Mouse (Mus musculus): Measurements from ENCODE around the gene Pth2. TPM values are rescaled to one million over a fixed set of nuclear protein-coding genes. Genes with fewer than 3 reads are reported as not detected.

Pth2 gene
- polyA plus RNA-seq, 1 experiment from 2014 or later = not detected

GRCm38 (mm10) chr7:45211851-45212251 is 31.1 kb downstream of the Pth2 start, which contains the start of gene Dkkl1:
Dkkl1 (minus strand) TSS chr7:45212147.
- peak within 1 kb of the TSS; percentile 33; the same call in 1 of the 2 replicates for H3K27ac ChIP-seq (replicated peaks)
- no peaks in the 10 kb centered on the region for H3K9me3 ChIP-seq
- no peak for ATAC-seq (replicated peaks)
- no peak within 1 kb of the TSS for H3K4me3 ChIP-seq
- no peak within 1 kb of the TSS for H3K9ac ChIP-seq (replicated peaks)
- WGBS = 9% methylated on average over 17 of the region's 17 CpGs
- H3K27me3 ChIP-seq = peaks cover 22% of the 10 kb centered on the region
- no peak within 1 kb of the TSS for H3K4me2 ChIP-seq (replicated peaks)
- H3K36me3 ChIP-seq = no peaks in the 10 kb centered on the region
- peaks cover 15% of the 10 kb centered on the region for H3K4me1 ChIP-seq

- Histone ChIP-seq H3K9ac (replicated peaks) (no peak overlapping the region), H3K36me3 (no peaks in the 10 kb centered on the region), H3K27me3 (peaks cover 22% of the 10 kb centered on the region), H3K4me1 (peaks cover 20% of the 10 kb centered on the region), H3K27ac (replicated peaks) (no peak overlapping the region), H3K4me3 (no peak overlapping the region), H3K4me2 (replicated peaks) (no peak overlapping the region), H3K9me3 (no peaks in the 10 kb centered on the region)
- ATAC-seq (replicated peaks) = no peak
- 86% methylated on average over 7 of the region's 7 CpGs for WGBS
Observed at GRCm38 (mm10) chr7:45212356-45212755, 31.6 kb downstream of the Pth2 start.

GRCm38 (mm10) chr7:45213708-45214107 is 32.9 kb downstream of the Pth2 start:
- ATAC-seq (replicated peaks) = no peak
- Histone ChIP-seq H3K4me2 (replicated peaks) (no peak overlapping the region), H3K27me3 (peaks cover 22% of the 10 kb centered on the region), H3K36me3 (no peaks in the 10 kb centered on the region), H3K4me1 (peaks cover 26% of the 10 kb centered on the region), H3K4me3 (no peak overlapping the region), H3K9me3 (no peaks in the 10 kb centered on the region), H3K27ac (replicated peaks) (peak overlapping the region; percentile 33), H3K9ac (replicated peaks) (no peak overlapping the region)
- WGBS = 68% methylated on average over 5 of the region's 5 CpGs

- Histone ChIP-seq H3K9ac (replicated peaks) (peak within 1 kb of the TSS; percentile 72), H3K36me3 (peaks cover 6% of the 10 kb centered on the region; the same call in 1 of the 2 replicates), H3K4me3 (peak within 1 kb of the TSS; percentile 52), H3K4me1 (peaks cover 29% of the 10 kb centered on the region), H3K9me3 (no peaks in the 10 kb centered on the region), H3K4me2 (replicated peaks) (peak within 1 kb of the TSS; percentile 91), H3K27ac (replicated peaks) (peak within 1 kb of the TSS; percentile 78), H3K27me3 (peaks cover 13% of the 10 kb centered on the region; the same call in 1 of the 2 replicates)
- peak; percentile 39; the same call in 1 of the 2 replicates for ATAC-seq (replicated peaks)
- 2% methylated on average over 54 of the region's 55 CpGs for WGBS
Observed at GRCm38 (mm10) chr7:45215673-45216441, 35.1 kb downstream of the Pth2 start, which contains the start of gene Tead2. Tead2 (plus strand) TSS chr7:45215753.

GRCm38 (mm10) chr7:45216442-45217183 is 35.8 kb downstream of the Pth2 start:
- H3K9me3 ChIP-seq = no peaks in the 10 kb centered on the region
- peaks cover 6% of the 10 kb centered on the region; the same call in 1 of the 2 replicates for H3K36me3 ChIP-seq
- WGBS = under 1% methylated on average over 13 of the region's 13 CpGs
- peaks cover 29% of the 10 kb centered on the region for H3K4me1 ChIP-seq
- H3K27ac ChIP-seq (replicated peaks) = peak overlapping the region; percentile 78
- peaks cover 5% of the 10 kb centered on the region; the same call in 1 of the 2 replicates for H3K27me3 ChIP-seq
- peak overlapping the region; percentile 52 for H3K4me3 ChIP-seq
- H3K4me2 ChIP-seq (replicated peaks) = peak overlapping the region; percentile 91
- H3K9ac ChIP-seq (replicated peaks) = peak overlapping the region; percentile 72
- ATAC-seq (replicated peaks) = peak; percentile 80

GRCm38 (mm10) chr7:45221680-45222079 is 40.9 kb downstream of the Pth2 start:
- no peaks in the 10 kb centered on the region for H3K9me3 ChIP-seq
- H3K27me3 ChIP-seq = no peaks in the 10 kb centered on the region
- ATAC-seq (replicated peaks) = no peak
- peaks cover 16% of the 10 kb centered on the region for H3K4me1 ChIP-seq
- H3K9ac ChIP-seq (replicated peaks) = no peak overlapping the region
- 87% methylated on average over 2 of the region's 2 CpGs for WGBS
- peaks cover 18% of the 10 kb centered on the region for H3K36me3 ChIP-seq
- no peak overlapping the region for H3K27ac ChIP-seq (replicated peaks)
- H3K4me3 ChIP-seq = no peak overlapping the region
- no peak overlapping the region for H3K4me2 ChIP-seq (replicated peaks)

- ATAC-seq (replicated peaks) = no peak
- no peaks in the 10 kb centered on the region for H3K4me1 ChIP-seq
- no peak overlapping the region for H3K4me2 ChIP-seq (replicated peaks)
- 88% methylated on average over 7 of the region's 7 CpGs for WGBS
- no peaks in the 10 kb centered on the region for H3K9me3 ChIP-seq
- no peak overlapping the region for H3K4me3 ChIP-seq
- H3K27me3 ChIP-seq = no peaks in the 10 kb centered on the region
- no peak overlapping the region for H3K9ac ChIP-seq (replicated peaks)
- peaks cover 32% of the 10 kb centered on the region for H3K36me3 ChIP-seq
- H3K27ac ChIP-seq (replicated peaks) = no peak overlapping the region
Observed at GRCm38 (mm10) chr7:45224826-45225225, 44.0 kb downstream of the Pth2 start.

GRCm38 (mm10) chr7:45226421-45226820 is 45.6 kb downstream of the Pth2 start:
- 97% methylated on average over 5 of the region's 5 CpGs for WGBS
- no peak for ATAC-seq (replicated peaks)

GRCm38 (mm10) chr7:45228548-45228947 is 47.8 kb downstream of the Pth2 start:
- ATAC-seq (replicated peaks) = no peak
- 96% methylated on average over 18 of the region's 18 CpGs for WGBS
- H3K4me3 ChIP-seq = no peak overlapping the region
- H3K27ac ChIP-seq (replicated peaks) = no peak overlapping the region
- H3K4me1 ChIP-seq = peaks cover 8% of the 10 kb centered on the region
- no peaks in the 10 kb centered on the region for H3K27me3 ChIP-seq
- H3K36me3 ChIP-seq = peaks cover 28% of the 10 kb centered on the region
- no peak overlapping the region for H3K9ac ChIP-seq (replicated peaks)
- H3K9me3 ChIP-seq = no peaks in the 10 kb centered on the region
- no peak overlapping the region for H3K4me2 ChIP-seq (replicated peaks)

More at GRCm38 (mm10) chr7:45226421-45226820, 45.6 kb downstream of the Pth2 start:
- Histone ChIP-seq H3K4me1 (no peaks in the 10 kb centered on the region), H3K4me3 (no peak overlapping the region), H3K27ac (replicated peaks) (no peak overlapping the region), H3K9ac (replicated peaks) (no peak overlapping the region), H3K27me3 (no peaks in the 10 kb centered on the region), H3K36me3 (peaks cover 26% of the 10 kb centered on the region), H3K4me2 (replicated peaks) (no peak overlapping the region), H3K9me3 (no peaks in the 10 kb centered on the region)

- Histone ChIP-seq H3K4me2 (replicated peaks) (no peak overlapping the region), H3K27ac (replicated peaks) (no peak overlapping the region), H3K4me3 (no peak overlapping the region), H3K4me1 (peaks cover 13% of the 10 kb centered on the region), H3K36me3 (peaks cover 25% of the 10 kb centered on the region), H3K9me3 (no peaks in the 10 kb centered on the region), H3K27me3 (no peaks in the 10 kb centered on the region), H3K9ac (replicated peaks) (no peak overlapping the region)
- WGBS = 94% methylated on average over 8 of the region's 8 CpGs
- no peak for ATAC-seq (replicated peaks)
Observed at GRCm38 (mm10) chr7:45229046-45229445, 48.3 kb downstream of the Pth2 start.

GRCm38 (mm10) chr7:45229459-45230203 is 48.8 kb downstream of the Pth2 start:
- no peak overlapping the region for H3K4me2 ChIP-seq (replicated peaks)
- no peak overlapping the region for H3K9ac ChIP-seq (replicated peaks)
- no peak overlapping the region for H3K4me3 ChIP-seq
- H3K36me3 ChIP-seq = peaks cover 23% of the 10 kb centered on the region
- H3K27me3 ChIP-seq = no peaks in the 10 kb centered on the region
- 89% methylated on average over 7 of the region's 7 CpGs for WGBS
- H3K9me3 ChIP-seq = no peaks in the 10 kb centered on the region
- H3K27ac ChIP-seq (replicated peaks) = no peak overlapping the region
- no peak for ATAC-seq (replicated peaks)
- peaks cover 19% of the 10 kb centered on the region for H3K4me1 ChIP-seq

Measured in forebrain, embryonic 15.5 days (tissue).